Mouse (Mus musculus) MEL (cell line): ENCODE measurements around the gene Commd9. TPM values are rescaled to one million over a fixed set of nuclear protein-coding genes. Genes with fewer than 3 reads are reported as not detected.

Source experiments
- DNase-seq: peaks from one replicate; pipeline ENCODE4 v3.0.0; 2011; ENCODE audit warnings: low read depth, low spot score
- H3K27ac ChIP-seq: 2 replicates; pipeline ENCODE4 v1.5.1; 2012; ENCODE audit warnings: low read depth, mild to moderate bottlenecking, control low read depth, low read length, moderate library complexity; ENCODE audit not compliant: control insufficient read depth
- H3K27me3 ChIP-seq, 2 experiments: fragments of 150-350 bp in 1 of 2; sonication (generic) in 1 of 2; 2 replicates each; pipeline ENCODE4 v1.6.1; 2012; ENCODE audit warnings: low read length in 2 of 2, mild to moderate bottlenecking in 2 of 2, improper control_type of control experiment in 1 of 2, moderate library complexity in 1 of 2; ENCODE audit not compliant: insufficient read depth in 2 of 2, control insufficient read depth in 1 of 2
- H3K36me3 ChIP-seq, 2 experiments: 2 replicates each; pipeline ENCODE4 v1.6.1; 2012 to 2014; ENCODE audit warnings: low read length in 2 of 2, improper control_type of control experiment in 1 of 2, inconsistent platforms in 1 of 2, mild to moderate bottlenecking in 1 of 2; ENCODE audit not compliant: insufficient read depth in 2 of 2, control insufficient read depth in 1 of 2
- H3K4me1 ChIP-seq, 2 experiments: fragments of 150-350 bp in 1 of 2; sonication (generic) in 1 of 2; 2 replicates each; pipeline ENCODE4 v1.6.1; 2012; ENCODE audit warnings: low read length in 2 of 2, improper control_type of control experiment in 1 of 2, mild to moderate bottlenecking in 1 of 2; ENCODE audit not compliant: insufficient read depth in 2 of 2, control insufficient read depth in 1 of 2
- H3K4me3 ChIP-seq, 2 experiments: fragments of 150-350 bp in 1 of 2; sonication (generic) in 1 of 2; 2 replicates each; pipeline ENCODE4 v1.5.1; 2012; ENCODE audit warnings: low read depth in 2 of 2, low read length in 2 of 2, mild to moderate bottlenecking in 2 of 2, moderate library complexity in 2 of 2, control low read depth in 1 of 2, improper control_type of control experiment in 1 of 2; ENCODE audit not compliant: control insufficient read depth in 1 of 2, insufficient read depth in 1 of 2
- H3K79me2 ChIP-seq: 2 replicates; pipeline ENCODE4 v1.6.1; 2012; ENCODE audit warnings: mild to moderate bottlenecking, low read length, moderate library complexity; ENCODE audit not compliant: control insufficient read depth, poor library complexity, insufficient read depth
- H3K9ac ChIP-seq: 2 replicates; pipeline ENCODE4 v1.6.1; 2012; ENCODE audit warnings: low read depth, mild to moderate bottlenecking, control low read depth, low read length, moderate library complexity; ENCODE audit not compliant: control insufficient read depth, poor library complexity, severe bottlenecking
- H3K9me3 ChIP-seq: fragments of 150-350 bp; sonication (generic); replicated peaks from 2 replicates; pipeline ENCODE4 v1.6.1; 2012; ENCODE audit warnings: mild to moderate bottlenecking, low read length, improper control_type of control experiment, moderate library complexity; ENCODE audit not compliant: insufficient read depth
- MAFK ChIP-seq: IDR thresholded peaks from 2 replicates; pipeline ENCODE4 v1.6.1; 2011; ENCODE audit warnings: low read depth, mild to moderate bottlenecking, low read length, improper control_type of control experiment, borderline replicate concordance
- TCF12 ChIP-seq: IDR thresholded peaks from 2 replicates; pipeline ENCODE4 v1.6.1; 2014; ENCODE audit warnings: low read depth, mild to moderate bottlenecking, inconsistent platforms, low read length, improper control_type of control experiment, moderate library complexity
- USF1 ChIP-seq: IDR thresholded peaks from 2 replicates; pipeline ENCODE4 v1.6.1; 2014; ENCODE audit warnings: low read depth, mild to moderate bottlenecking, inconsistent platforms, low read length, improper control_type of control experiment, moderate library complexity
- polyA plus RNA-seq, 2 experiments: library from polyadenylated mRNA; stranded (reverse) in 1 of 2; unstranded in 1 of 2; fragments of >175 nt in 1 of 2; fragments of >200 nt in 1 of 2; gene quantifications; 2 replicates each; pipeline versions ENCODE4 v1.2.1 to v1.2.4; 2012; ENCODE audit warnings: low replicate concordance in 2 of 2, low read depth in 1 of 2; ENCODE audit not compliant: insufficient read length in 2 of 2, insufficient read depth in 1 of 2, missing spikeins in 1 of 2
- total RNA-seq: library from RNA; depleted of rRNA; stranded (reverse); fragments of 300-350 nt; gene quantifications from 2 replicates; pipeline ENCODE4 v1.2.3, GENCODE M21; 2012; rRNA removed

Commd9 gene
- total and polyA plus RNA-seq, 3 experiments, result 57.6 to 62.8 TPM; not detected in 1

- no peaks in the 10 kb centered on the region for H3K36me3 ChIP-seq
- TF ChIP-seq MAFK (no peak), USF1 (no peak), TCF12 (no peak)
- H3K4me1 ChIP-seq, result no peaks in the 10 kb centered on the region
- H3K27me3 ChIP-seq, result no peaks in the 10 kb centered on the region
- no peaks in the 10 kb centered on the region for H3K79me2 ChIP-seq
- no peak overlapping the region for H3K4me3 ChIP-seq
- H3K27ac ChIP-seq, result no peak overlapping the region
- H3K9ac ChIP-seq, result no peak overlapping the region
- no peak for DNase-seq
- no peaks in the 10 kb centered on the region for H3K9me3 ChIP-seq
Measured at GRCm38 (mm10) chr2:101950716-101951520, 64.9 kb downstream of the Commd9 start.

Other genes with a start within 250 kb of the Commd9 start
- gene Rag1, start 236.7 kb upstream of the Commd9 start, total RNA-seq, result under 0.01 TPM in 1 of 2 replicates, not detected in the other
- gene Rag1, start 236.7 kb upstream of the Commd9 start, polyA plus RNA-seq, result not detected
- gene B230118H07Rik, start 236.7 kb upstream of the Commd9 start, total RNA-seq, result 30.6 and 31.2 TPM in 2 replicates
- gene B230118H07Rik, start 236.7 kb upstream of the Commd9 start, polyA plus RNA-seq, result 10 to 100 TPM in 1 of 2 experiments, not detected in 1; 22.4 TPM
- gene Traf6, start 207.8 kb upstream of the Commd9 start, total RNA-seq, result 11.8 and 12.7 TPM in 2 replicates
- gene Traf6, start 207.8 kb upstream of the Commd9 start, polyA plus RNA-seq, result 10 to 100 TPM in 1 of 2 experiments, not detected in 1; 18.0 TPM
- gene Prr5l, start 3.2 kb upstream of the Commd9 start, total RNA-seq, result 0.04 TPM in 1 of 2 replicates, not detected in the other
- gene Prr5l, start 3.2 kb upstream of the Commd9 start, polyA plus RNA-seq, result not detected